Mouse (Mus musculus) urinary bladder, postnatal 25 days (tissue): ENCODE measurements at regions not wholly inside any gene's neighbourhood (a gene's known extent, or its start where the extent isn't known, plus 50 kb on each side); places are given as distances from the start of the nearest gene placed in this dataset.

ENCODE experiments used
- DNase-seq: peaks from one replicate; pipeline ENCODE4 v3.0.0; 2022; ENCODE audit warnings: low spot score

- DNase-seq = no peak
Observed at GRCm38 (mm10) chr8:126854121-126855055, 91.3 kb downstream of the Tomm20 start.

GRCm38 (mm10) chr8:126852663-126853390, 92.8 kb downstream of the Tomm20 start:
- DNase-seq = no peak

- DNase-seq = no peak
Observed at GRCm38 (mm10) chr8:126852184-126852583, 93.5 kb downstream of the Tomm20 start.

- DNase-seq = no peak
Observed at GRCm38 (mm10) chr8:126851780-126852179, 93.9 kb downstream of the Tomm20 start.

- DNase-seq = no peak
Observed at GRCm38 (mm10) chr8:126850189-126850535, 95.5 kb downstream of the Tomm20 start.

- peak; percentile 53 for DNase-seq
Observed at GRCm38 (mm10) chr8:126849411-126850188, 96.0 kb downstream of the Tomm20 start.

- DNase-seq = no peak
Observed at GRCm38 (mm10) chr8:126848369-126849105, 97.1 kb downstream of the Tomm20 start.

- DNase-seq = no peak
Observed at GRCm38 (mm10) chr8:126847664-126848353, 97.8 kb downstream of the Tomm20 start.

- no peak for DNase-seq
Observed at GRCm38 (mm10) chr8:126846188-126846565, 99.5 kb downstream of the Tomm20 start.

GRCm38 (mm10) chr8:126845530-126846187, 100.0 kb downstream of the Tomm20 start:
- DNase-seq = no peak

GRCm38 (mm10) chr8:126844627-126845026, 101.0 kb downstream of the Tomm20 start:
- no peak for DNase-seq

- no peak for DNase-seq
Observed at GRCm38 (mm10) chr8:126841187-126841586, 104.5 kb downstream of the Tomm20 start.

GRCm38 (mm10) chr8:126839712-126840355, 105.8 kb downstream of the Tomm20 start:
- peak; percentile 51 for DNase-seq

- no peak for DNase-seq
Observed at GRCm38 (mm10) chr8:126839039-126839711, 106.5 kb downstream of the Tomm20 start.

GRCm38 (mm10) chr8:126838228-126838627, 107.4 kb downstream of the Tomm20 start:
- no peak for DNase-seq

- no peak for DNase-seq
Observed at GRCm38 (mm10) chr8:126837318-126838025, 108.2 kb downstream of the Tomm20 start.

- no peak for DNase-seq
Observed at GRCm38 (mm10) chr8:126835554-126835953, 110.1 kb downstream of the Tomm20 start.
